Mouse (Mus musculus) embryonic fibroblast, embryonic 13.5 days (primary cell): ENCODE measurements around the gene Tnrc6a. TPM values are rescaled to one million over a fixed set of nuclear protein-coding genes. Genes with fewer than 3 reads are reported as not detected.
"Not testable (repeated sequence)": the region's sequence is repeated elsewhere in the genome, so short reads cannot be mapped to it uniquely, and the experiment has no call there.

Experiments
- H3K27ac ChIP-seq: 2 replicates; pipeline ENCODE4 v1.5.1; 2012; ENCODE audit warnings: low read length, control low read depth, inconsistent platforms; ENCODE audit not compliant: insufficient read depth
- H3K4me1 ChIP-seq: 2 replicates; pipeline ENCODE4 v1.6.1; 2011; ENCODE audit warnings: low read length; ENCODE audit not compliant: control insufficient read depth, insufficient read depth
- H3K4me3 ChIP-seq: 2 replicates; pipeline ENCODE4 v1.5.1; 2011; ENCODE audit warnings: mild to moderate bottlenecking, control low read depth, low read length; ENCODE audit not compliant: insufficient read depth
- CTCF ChIP-seq: IDR thresholded peaks from 2 replicates; pipeline ENCODE4 v1.5.1; 2011; ENCODE audit warnings: mild to moderate bottlenecking, control low read depth, low read length, moderate library complexity, borderline replicate concordance; ENCODE audit not compliant: insufficient read depth
- POLR2A ChIP-seq: IDR thresholded peaks from 2 replicates; pipeline ENCODE4 v1.6.1; 2011; ENCODE audit warnings: low read depth, mild to moderate bottlenecking, control low read depth, low read length, moderate library complexity
- polyA plus RNA-seq: library from polyadenylated mRNA; stranded (reverse); fragments of >200 nt; gene quantifications from 2 replicates; pipeline ENCODE4 v1.2.4, GENCODE M21; 2011; ENCODE audit warnings: low read depth; ENCODE audit not compliant: missing spikeins, insufficient read length

The Tnrc6a gene
- polyA plus RNA-seq, 1 experiment, result 77.1 TPM

DNA sequence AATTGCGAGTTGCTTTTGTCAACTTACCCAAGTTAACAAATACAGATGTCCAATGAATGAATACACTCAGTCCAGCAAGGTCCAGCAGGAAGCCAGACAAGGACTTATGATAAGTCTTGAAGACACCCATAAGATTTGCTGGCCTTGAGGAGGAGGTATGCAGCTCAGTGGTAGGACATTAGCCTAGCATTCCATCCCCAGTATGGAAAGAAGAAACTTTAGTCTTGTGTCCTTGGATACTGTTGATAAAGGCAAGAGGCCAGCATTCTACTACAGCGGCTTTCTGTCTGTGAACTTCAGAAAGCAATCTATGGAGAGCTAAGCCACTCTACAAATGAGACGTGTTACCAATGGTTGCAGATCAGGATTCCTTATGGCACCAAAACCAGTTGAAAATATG lies 22.4 kb upstream of the Tnrc6a start:
- Histone ChIP-seq H3K27ac (no peak overlapping the region), H3K4me1 (peaks cover 3% of the 10 kb centered on the region; the same call in 1 of the 2 replicates), H3K4me3 (no peak overlapping the region)
- no peak for TF ChIP-seq CTCF
- TF ChIP-seq POLR2A, result no peak

DNA sequence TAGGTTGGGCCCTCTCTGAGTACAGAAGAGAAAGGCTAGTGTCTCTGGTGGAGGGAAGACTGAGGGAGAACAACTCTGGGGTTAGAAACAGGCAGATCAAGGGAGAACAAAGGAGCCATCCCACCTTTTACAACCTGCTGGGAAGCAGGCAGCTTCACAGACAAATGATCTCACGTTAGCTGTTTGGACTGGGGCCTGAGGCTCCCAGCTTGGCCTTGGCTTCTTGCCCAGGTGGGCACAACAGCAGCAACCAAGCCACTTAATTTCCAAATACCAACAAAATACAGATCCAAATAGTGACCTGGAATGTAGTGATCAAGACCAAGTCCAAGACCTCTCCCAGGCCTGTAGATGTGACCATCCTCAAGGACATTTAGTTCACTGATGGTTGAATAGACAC lies 18.3 kb upstream of the Tnrc6a start:
- H3K27ac ChIP-seq, H3K4me3 ChIP-seq: not testable (repeated sequence)
- H3K4me1 ChIP-seq, result peaks cover 18% of the 10 kb centered on the region

DNA sequence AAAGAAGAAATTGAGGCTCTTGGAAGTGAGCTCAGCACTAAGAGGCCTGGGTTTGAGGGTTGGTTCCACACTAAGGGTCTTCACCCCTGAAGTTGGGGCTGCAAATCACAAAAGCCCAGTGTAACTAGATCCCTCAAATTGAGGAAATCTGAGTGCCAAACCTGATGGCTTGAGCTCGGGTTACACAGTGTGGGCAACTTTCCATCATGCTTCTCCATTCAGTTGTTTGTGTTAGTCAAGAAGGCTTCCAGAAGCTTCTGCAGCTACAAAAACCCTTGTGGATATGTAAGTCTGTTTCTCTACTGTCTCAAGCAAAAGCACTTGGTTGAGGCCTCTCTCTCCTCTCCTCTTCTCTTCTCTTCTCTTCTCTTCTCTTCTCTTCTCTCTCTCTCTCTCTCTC lies 17.8 kb upstream of the Tnrc6a start:
- H3K4me3 ChIP-seq, result no peak overlapping the region
- no peak overlapping the region for H3K27ac ChIP-seq
- no peak for TF ChIP-seq CTCF
- no peak for TF ChIP-seq POLR2A
- H3K4me1 ChIP-seq, result peaks cover 22% of the 10 kb centered on the region

DNA sequence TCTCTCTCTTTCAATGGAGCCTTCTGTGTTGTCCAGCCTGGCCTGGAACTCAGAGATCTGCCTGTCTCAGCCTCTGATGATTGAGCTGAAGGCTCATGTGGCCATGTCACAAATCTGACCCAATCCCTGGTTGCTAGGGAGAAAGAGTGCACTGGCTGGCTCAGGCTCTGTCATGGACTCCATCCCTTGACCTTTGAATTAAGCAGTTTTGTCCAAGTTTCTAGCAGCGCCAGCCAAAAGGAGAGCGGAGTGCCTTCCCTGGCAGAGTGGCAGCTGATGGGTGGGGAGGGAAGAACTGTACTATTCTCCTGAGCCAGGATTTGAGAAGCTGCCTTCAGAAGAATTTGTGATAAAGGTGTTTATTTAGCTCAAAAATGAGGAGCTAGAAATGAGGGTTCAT lies 17.4 kb upstream of the Tnrc6a start:
- Histone ChIP-seq H3K27ac (no peak overlapping the region), H3K4me1 (peaks cover 26% of the 10 kb centered on the region), H3K4me3 (no peak overlapping the region)
- no peak for TF ChIP-seq POLR2A
- no peak for TF ChIP-seq CTCF

DNA sequence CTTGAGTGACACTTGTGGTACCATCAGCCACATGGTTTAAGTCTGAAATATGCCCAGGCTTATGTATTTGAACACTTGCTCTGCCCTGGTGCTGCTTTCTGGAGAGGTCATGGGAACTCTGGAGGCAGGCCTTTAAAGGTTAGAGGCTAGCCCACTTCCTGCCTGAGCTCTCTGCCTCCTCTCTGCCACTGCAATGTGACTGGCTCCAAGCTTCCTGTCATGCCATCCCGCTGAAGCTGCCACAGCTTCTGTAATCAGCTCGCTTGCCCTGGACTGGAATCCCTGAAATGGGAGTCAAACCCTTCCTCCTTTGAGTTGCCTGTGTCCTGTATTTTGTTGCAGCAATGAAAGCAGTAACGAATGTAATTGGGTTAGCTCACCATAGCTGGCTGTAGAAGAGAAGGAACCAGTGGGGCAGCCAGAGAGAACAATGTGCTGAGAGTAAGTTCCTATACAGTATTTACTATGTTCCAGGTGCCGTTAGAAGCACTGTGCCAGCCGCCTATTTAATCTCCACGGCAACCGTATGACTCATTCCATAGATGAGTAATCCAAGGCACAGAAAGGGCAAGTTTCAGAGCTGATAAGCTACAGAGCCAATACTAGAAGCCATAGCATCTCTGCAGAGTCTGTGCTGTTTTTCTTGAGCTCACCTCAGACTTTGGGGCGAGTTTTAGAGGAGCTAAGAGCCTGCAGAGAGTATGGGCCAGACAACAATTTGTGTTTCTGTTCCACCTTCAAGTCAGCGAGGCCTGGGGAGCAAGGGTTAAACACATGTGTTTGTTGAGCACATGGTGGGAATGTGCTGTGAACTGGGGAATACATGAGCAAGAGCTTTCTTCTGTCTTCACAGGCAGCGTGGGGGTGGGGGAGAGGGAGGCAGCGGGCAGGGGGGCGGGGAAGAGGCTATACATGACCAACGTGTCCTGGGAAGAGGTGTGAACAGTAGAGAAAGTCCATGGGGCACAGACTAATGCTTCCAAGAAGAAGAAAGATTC lies 15.3 kb upstream of the Tnrc6a start:
- no peak for TF ChIP-seq CTCF
- TF ChIP-seq POLR2A, result no peak
- Histone ChIP-seq H3K27ac (peak overlapping the region; percentile 41), H3K4me3 (no peak overlapping the region), H3K4me1 (peaks cover 28% of the 10 kb centered on the region)

DNA sequence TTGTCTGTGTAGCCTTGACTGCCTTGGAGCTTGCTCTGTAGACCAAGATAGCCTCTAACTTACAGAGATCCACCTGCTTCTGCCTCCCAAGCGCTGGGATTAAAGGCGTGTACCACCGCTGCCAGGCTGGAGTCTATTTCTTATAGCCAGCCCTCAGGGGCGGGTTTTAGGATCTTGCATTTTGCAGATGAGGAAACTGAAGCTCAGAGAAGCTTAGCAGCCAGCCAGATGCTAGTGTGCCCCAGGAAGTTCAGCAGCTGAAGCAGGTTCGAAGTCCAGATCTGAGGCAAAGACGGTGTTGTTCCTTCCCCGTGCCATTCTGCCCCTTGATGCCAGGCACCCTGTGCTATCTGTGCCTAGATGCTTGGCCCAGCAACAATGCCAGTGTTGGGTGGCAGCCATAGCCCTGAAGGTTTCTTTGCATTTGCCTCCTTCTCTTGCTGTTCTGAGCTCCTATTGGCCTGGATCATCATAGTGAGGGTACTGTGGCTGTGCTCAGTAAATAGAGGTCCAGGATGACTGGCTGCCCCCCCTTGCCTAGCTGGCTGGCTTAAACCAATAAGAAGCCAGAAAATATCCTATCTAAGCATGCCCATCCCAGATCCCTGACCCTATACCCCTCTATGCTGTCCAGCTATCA lies 14.2 kb upstream of the Tnrc6a start:
- H3K4me1 ChIP-seq, result peaks cover 28% of the 10 kb centered on the region
- peak overlapping the region; percentile 92 for H3K27ac ChIP-seq
- H3K4me3 ChIP-seq, result no peak overlapping the region
- TF ChIP-seq POLR2A (no peak), CTCF (no peak)

DNA sequence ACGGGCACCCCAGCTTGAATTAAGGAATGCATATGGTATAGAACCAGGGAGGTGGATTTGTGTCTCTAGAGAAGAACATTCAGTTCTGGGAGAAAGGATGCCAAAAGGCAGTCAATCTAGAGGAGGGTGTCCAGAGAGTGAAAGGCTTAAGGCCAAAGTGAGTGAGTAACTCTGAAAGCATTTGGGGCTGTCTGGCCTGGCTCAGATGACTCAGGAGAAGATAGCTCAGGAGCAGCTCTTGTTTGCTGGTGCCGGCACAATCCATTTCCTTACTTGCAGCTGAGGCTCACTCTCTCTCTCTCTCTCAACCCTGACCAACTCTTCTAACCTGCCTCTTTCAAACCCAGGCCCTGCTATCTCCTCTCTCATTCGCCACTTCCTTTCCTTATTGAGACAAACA lies 13.6 kb upstream of the Tnrc6a start:
- TF ChIP-seq CTCF (no peak), POLR2A (peak; percentile 35; the same call in 1 of the 2 replicates)
- Histone ChIP-seq H3K4me1 (peaks cover 28% of the 10 kb centered on the region), H3K4me3 (no peak overlapping the region), H3K27ac (peak overlapping the region; percentile 100)

DNA sequence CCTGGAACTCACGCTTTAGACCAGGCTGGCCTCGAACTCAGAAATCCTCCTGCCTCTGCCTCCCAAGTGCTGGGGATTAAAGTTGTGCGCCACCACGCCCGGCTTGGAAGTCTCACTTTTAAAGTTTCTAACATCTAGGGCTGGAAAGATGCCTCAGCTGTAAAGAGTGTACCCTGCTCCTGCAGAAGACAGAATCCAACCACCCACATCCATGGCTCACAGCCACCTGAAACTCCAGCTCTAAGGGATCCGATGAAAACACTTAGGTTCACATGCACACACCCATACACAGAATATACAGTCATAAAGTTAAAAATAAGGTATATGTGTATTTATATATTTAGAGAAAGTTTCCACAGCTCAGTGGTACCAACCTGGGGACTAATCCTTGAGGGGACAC lies 10.1 kb upstream of the Tnrc6a start:
- H3K27ac ChIP-seq, result no peak overlapping the region
- no peak for TF ChIP-seq CTCF
- no peak for TF ChIP-seq POLR2A
- H3K4me3 ChIP-seq, result no peak overlapping the region
- H3K4me1 ChIP-seq, result peaks cover 18% of the 10 kb centered on the region

DNA sequence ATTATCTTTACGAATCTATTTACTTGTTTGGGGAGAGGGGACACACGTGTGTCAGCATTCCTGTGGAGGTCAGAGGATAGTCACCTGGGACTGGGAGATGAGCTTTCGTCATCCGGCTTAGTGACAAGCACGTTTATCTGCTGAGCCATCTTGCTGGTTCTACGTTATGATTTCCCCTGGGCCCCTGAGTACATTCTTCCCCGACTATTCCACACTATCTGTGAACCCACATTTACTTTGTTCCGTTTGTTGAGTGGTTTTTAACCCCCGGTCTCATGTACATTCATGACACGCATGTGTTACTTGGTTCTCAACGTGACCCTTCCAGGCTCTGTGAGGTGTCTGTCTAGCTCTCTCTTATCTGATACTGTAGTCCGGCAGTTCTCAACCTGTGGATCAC lies 6.9 kb upstream of the Tnrc6a start:
- Histone ChIP-seq H3K4me3 (no peak overlapping the region), H3K4me1 (peaks cover 9% of the 10 kb centered on the region), H3K27ac (no peak overlapping the region)
- TF ChIP-seq CTCF (no peak), POLR2A (no peak)

DNA sequence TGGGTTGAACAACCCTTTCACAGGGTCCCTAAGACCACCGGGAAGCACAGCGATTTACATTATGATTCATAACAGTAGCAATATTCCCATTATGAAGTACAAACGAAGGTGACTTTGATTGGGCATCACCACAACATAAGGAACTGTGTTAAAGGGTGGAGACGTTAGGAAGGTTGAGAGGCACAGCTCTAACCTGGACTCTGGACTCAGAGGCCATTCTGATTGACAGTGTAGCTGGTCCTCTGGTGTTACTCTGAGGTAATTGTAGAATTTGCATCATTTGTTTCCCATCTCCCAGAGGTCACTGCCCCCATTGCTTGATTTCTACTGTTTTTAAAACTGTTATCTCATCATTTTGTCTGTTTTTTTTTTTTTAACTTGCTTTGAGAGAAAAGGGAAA lies 6.5 kb upstream of the Tnrc6a start:
- H3K27ac ChIP-seq, result no peak overlapping the region
- H3K4me3 ChIP-seq, result no peak overlapping the region
- peaks cover 9% of the 10 kb centered on the region for H3K4me1 ChIP-seq
- TF ChIP-seq CTCF (no peak), POLR2A (no peak)
